Mouse (Mus musculus): ENCODE measurements around the gene Rasgef1b. TPM values are rescaled to one million over a fixed set of nuclear protein-coding genes. Genes with fewer than 3 reads are reported as not detected.

The Rasgef1b gene
- polyA plus RNA-seq, 1 experiment from 2014 or later: 39.7 TPM

DNA sequence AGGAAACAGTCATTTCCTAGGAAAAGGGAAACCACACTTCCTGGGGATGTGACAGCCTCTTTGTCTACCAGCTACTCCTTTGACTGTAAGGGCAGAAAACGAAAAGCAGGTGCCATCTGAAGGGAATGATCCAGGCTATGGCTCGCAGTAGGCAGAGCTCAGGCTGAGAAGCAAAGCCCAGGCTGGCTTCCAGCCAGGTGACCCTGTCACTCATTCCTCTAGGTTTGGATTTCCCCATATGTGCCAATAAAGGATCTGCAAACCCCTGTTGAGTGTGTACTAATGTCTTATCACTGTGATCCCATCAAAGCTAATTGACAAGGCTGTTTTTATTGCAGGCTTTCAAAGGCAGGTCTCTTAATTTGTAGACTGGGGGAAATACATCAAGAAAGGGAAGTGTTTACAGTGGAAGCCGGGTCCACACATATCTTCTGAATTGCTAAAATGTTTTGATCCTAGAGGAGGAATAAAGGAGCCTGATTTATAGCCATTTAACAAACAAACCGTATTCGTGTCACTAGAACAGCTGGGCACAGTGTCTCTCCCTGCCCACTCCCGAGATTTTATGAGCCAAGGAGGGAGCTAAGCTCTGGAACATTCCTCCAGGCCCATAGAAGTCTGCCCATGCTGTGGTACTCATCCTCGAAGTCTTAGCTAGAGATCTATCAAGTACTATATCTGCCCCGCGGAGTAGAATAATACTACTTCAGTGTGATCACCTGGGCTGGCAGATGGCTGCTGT, 449.7 kb downstream of the Rasgef1b start:
- no peaks in the 10 kb centered on the region for H3K9me3 ChIP-seq
- H3K4me2 ChIP-seq (replicated peaks): no peak overlapping the region
- no peaks in the 10 kb centered on the region for H3K27me3 ChIP-seq (replicated peaks)
- no peak overlapping the region for H3K27ac ChIP-seq
- H3K4me1 ChIP-seq: peaks cover 3% of the 10 kb centered on the region
- H3K9ac ChIP-seq: no peak overlapping the region
- no peaks in the 10 kb centered on the region for H3K36me3 ChIP-seq
- no peak overlapping the region for H3K4me3 ChIP-seq
- WGBS: 44% methylated on average over 9 of the region's 9 CpGs
- ATAC-seq (ENCODE audit: low FRiP score, low read depth): no peak; the same call in 1 of the 2 replicates

DNA sequence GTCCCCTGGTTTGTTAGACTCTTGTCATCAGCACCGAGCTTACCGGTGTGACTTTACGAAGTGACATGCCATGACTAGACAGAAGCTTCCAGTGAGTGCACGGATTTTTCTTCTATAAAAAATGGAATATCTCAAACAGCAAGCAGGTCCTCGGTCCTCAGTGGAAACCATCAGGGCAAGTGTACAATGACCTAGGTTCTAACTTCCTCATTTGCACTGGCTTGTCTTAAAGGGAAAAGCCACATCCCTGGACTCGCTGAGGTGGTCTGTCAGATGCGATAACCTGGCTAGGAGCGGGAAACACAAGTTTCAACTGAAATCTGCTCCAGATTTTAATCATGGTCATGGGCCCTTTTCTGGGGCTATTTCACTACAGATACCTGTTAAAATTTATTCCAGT, 450.5 kb downstream of the Rasgef1b start:
- H3K4me1 ChIP-seq: peaks cover 8% of the 10 kb centered on the region
- no peak overlapping the region for H3K4me2 ChIP-seq (replicated peaks)
- H3K4me3 ChIP-seq: no peak overlapping the region
- 95% methylated on average over 8 of the region's 8 CpGs for WGBS
- no peaks in the 10 kb centered on the region for H3K36me3 ChIP-seq
- no peak overlapping the region for H3K27ac ChIP-seq
- no peaks in the 10 kb centered on the region for H3K9me3 ChIP-seq
- H3K27me3 ChIP-seq (replicated peaks): no peaks in the 10 kb centered on the region
- ATAC-seq (ENCODE audit: low FRiP score, low read depth): no peak
- H3K9ac ChIP-seq: no peak overlapping the region

GRCm38 (mm10) chr5:99277536-99277935, 451.3 kb downstream of the Rasgef1b start:
- no peak overlapping the region for H3K4me3 ChIP-seq
- H3K4me2 ChIP-seq (replicated peaks): no peak overlapping the region
- 84% methylated on average over 9 of the region's 9 CpGs for WGBS
- H3K27me3 ChIP-seq (replicated peaks): no peaks in the 10 kb centered on the region
- H3K4me1 ChIP-seq: peaks cover 8% of the 10 kb centered on the region
- H3K36me3 ChIP-seq: no peaks in the 10 kb centered on the region
- H3K27ac ChIP-seq: no peak overlapping the region
- no peaks in the 10 kb centered on the region for H3K9me3 ChIP-seq
- no peak overlapping the region for H3K9ac ChIP-seq
- no peak for ATAC-seq (ENCODE audit: low FRiP score, low read depth)

DNA sequence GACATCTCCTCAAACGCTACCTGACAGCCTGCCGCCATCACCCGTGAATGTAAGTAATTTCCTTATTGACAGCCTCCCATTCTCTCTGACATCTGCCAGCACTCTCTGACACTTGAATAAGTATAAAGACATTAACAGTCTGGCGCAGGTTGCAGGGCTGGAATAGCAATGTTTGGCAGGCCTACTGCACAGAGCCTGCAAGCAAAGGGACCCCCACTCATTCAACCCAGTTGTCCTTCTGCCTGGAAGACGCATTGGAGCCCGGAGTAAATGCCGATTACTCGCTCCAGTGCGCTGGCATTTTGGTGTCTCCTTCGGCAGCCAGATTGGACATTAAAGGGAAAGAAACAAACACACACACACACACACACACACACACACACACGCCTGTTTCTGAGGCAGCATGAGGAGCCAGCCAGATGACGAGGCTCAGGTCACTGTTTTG, 454.7 kb downstream of the Rasgef1b start:
- Histone ChIP-seq H3K27me3 (replicated peaks) (no peaks in the 10 kb centered on the region), H3K4me3 (no peak overlapping the region), H3K27ac (no peak overlapping the region), H3K9me3 (no peaks in the 10 kb centered on the region), H3K4me1 (peaks cover 8% of the 10 kb centered on the region), H3K9ac (no peak overlapping the region), H3K4me2 (replicated peaks) (peak overlapping the region; percentile 7; the same call in 1 of the 2 replicates), H3K36me3 (no peaks in the 10 kb centered on the region)
- peak; percentile 81 for ATAC-seq (ENCODE audit: low FRiP score, low read depth)
- WGBS: 50% methylated on average over 12 of the region's 12 CpGs

DNA sequence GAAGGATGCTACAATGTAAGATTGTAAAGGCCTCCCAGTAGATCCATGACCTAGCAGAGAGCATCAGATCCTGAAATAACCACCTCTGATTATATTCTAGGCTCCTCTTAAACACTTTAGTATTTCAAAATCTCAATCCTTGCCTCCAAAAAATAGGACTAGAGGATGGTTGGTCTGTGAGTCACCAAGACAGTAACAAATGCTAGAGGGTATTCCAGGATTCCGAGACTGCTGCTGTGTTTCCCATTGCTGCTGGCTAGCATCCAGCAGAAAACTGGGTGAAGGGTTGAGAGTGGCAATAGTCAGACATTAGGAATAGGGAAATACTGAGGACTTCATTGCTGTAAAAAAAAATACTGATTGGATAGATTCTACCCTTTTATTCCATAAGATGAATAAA, 457.3 kb downstream of the Rasgef1b start:
- H3K27ac ChIP-seq: no peak overlapping the region
- H3K4me2 ChIP-seq (replicated peaks): no peak overlapping the region
- no peaks in the 10 kb centered on the region for H3K36me3 ChIP-seq
- H3K9ac ChIP-seq: no peak overlapping the region
- peaks cover 8% of the 10 kb centered on the region for H3K4me1 ChIP-seq
- H3K27me3 ChIP-seq (replicated peaks): no peaks in the 10 kb centered on the region
- no peak overlapping the region for H3K4me3 ChIP-seq
- ATAC-seq (ENCODE audit: low FRiP score, low read depth): no peak
- 92% methylated on average over 1 of the region's 1 CpGs for WGBS
- H3K9me3 ChIP-seq: no peaks in the 10 kb centered on the region

GRCm38 (mm10) chr5:99269131-99269530, 459.7 kb downstream of the Rasgef1b start:
- WGBS: 91% methylated on average over 2 of the region's 2 CpGs
- no peak for ATAC-seq (ENCODE audit: low FRiP score, low read depth)
- H3K36me3 ChIP-seq: no peaks in the 10 kb centered on the region

DNA sequence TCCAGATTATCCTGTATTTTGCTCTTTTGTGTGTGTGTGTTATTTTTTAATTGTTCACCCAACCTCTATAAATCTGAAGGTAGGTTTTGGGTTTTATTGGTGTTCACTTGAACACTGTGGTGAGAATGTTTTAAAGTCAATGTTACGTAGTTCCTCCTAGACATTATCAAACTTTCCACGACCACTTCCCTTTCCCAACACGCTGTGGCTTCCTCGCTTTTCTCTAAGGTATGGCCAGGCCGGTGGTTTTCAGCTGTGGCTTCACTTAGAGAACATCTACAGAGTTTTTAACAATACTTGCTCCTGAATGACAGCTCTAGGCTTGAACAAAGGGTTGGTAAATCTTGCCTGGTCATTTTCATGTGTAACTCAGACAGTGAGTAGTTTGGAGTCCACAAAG, 461.5 kb downstream of the Rasgef1b start:
- 88% methylated on average over 5 of the region's 5 CpGs for WGBS
- H3K27ac ChIP-seq: no peak overlapping the region

More at GRCm38 (mm10) chr5:99269131-99269530, 459.7 kb downstream of the Rasgef1b start:
- Histone ChIP-seq H3K9me3 (no peaks in the 10 kb centered on the region), H3K9ac (no peak overlapping the region), H3K4me1 (peaks cover 5% of the 10 kb centered on the region), H3K27me3 (replicated peaks) (no peaks in the 10 kb centered on the region), H3K4me3 (no peak overlapping the region), H3K4me2 (replicated peaks) (no peak overlapping the region), H3K27ac (no peak overlapping the region)

DNA sequence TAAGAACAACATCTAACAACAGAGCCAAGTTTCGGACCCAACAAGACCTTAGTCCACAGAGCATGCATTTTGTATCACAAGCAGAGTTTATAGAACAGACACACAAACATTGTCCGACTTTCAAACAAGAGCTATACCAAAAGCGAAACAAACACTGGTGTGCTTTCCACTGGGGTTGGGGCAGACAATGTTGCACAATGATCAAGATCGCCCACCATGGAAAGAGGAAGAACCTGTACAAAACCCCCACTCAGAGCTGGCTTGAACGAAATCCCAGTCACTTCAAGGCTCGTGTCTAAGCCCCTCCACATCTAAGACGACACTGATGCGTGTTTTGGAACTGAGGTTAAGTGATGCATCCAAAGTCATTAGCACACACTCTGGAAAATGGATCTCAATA, 462.6 kb downstream of the Rasgef1b start:
- Histone ChIP-seq H3K36me3 (no peaks in the 10 kb centered on the region), H3K4me2 (replicated peaks) (no peak overlapping the region), H3K4me1 (no peaks in the 10 kb centered on the region), H3K9me3 (no peaks in the 10 kb centered on the region), H3K27me3 (replicated peaks) (no peaks in the 10 kb centered on the region), H3K4me3 (no peak overlapping the region), H3K9ac (no peak overlapping the region), H3K27ac (no peak overlapping the region)
- ATAC-seq (ENCODE audit: low FRiP score, low read depth): no peak
- WGBS: 87% methylated on average over 8 of the region's 8 CpGs

More for the DNA sequence above, 461.5 kb downstream of the Rasgef1b start:
- Histone ChIP-seq H3K4me3 (no peak overlapping the region), H3K36me3 (no peaks in the 10 kb centered on the region), H3K4me1 (no peaks in the 10 kb centered on the region), H3K27me3 (replicated peaks) (no peaks in the 10 kb centered on the region), H3K4me2 (replicated peaks) (no peak overlapping the region), H3K9me3 (no peaks in the 10 kb centered on the region), H3K9ac (no peak overlapping the region)
- ATAC-seq (ENCODE audit: low FRiP score, low read depth): no peak

GRCm38 (mm10) chr5:99262197-99262920, 466.5 kb downstream of the Rasgef1b start:
- 85% methylated on average over 6 of the region's 6 CpGs for WGBS
- Histone ChIP-seq H3K9ac (no peak overlapping the region), H3K4me3 (no peak overlapping the region), H3K27ac (no peak overlapping the region), H3K27me3 (replicated peaks) (no peaks in the 10 kb centered on the region), H3K4me1 (no peaks in the 10 kb centered on the region), H3K4me2 (replicated peaks) (no peak overlapping the region), H3K9me3 (no peaks in the 10 kb centered on the region), H3K36me3 (no peaks in the 10 kb centered on the region)
- no peak for ATAC-seq (ENCODE audit: low FRiP score, low read depth)

- Histone ChIP-seq H3K9ac (no peak overlapping the region), H3K36me3 (no peaks in the 10 kb centered on the region), H3K9me3 (no peaks in the 10 kb centered on the region), H3K4me2 (replicated peaks) (no peak overlapping the region), H3K27me3 (replicated peaks) (no peaks in the 10 kb centered on the region), H3K4me3 (no peak overlapping the region), H3K4me1 (no peaks in the 10 kb centered on the region), H3K27ac (no peak overlapping the region)
- no peak for ATAC-seq (ENCODE audit: low FRiP score, low read depth)
- WGBS: 84% methylated on average over 4 of the region's 4 CpGs
Observed at GRCm38 (mm10) chr5:99261121-99261724, 467.6 kb downstream of the Rasgef1b start.

DNA sequence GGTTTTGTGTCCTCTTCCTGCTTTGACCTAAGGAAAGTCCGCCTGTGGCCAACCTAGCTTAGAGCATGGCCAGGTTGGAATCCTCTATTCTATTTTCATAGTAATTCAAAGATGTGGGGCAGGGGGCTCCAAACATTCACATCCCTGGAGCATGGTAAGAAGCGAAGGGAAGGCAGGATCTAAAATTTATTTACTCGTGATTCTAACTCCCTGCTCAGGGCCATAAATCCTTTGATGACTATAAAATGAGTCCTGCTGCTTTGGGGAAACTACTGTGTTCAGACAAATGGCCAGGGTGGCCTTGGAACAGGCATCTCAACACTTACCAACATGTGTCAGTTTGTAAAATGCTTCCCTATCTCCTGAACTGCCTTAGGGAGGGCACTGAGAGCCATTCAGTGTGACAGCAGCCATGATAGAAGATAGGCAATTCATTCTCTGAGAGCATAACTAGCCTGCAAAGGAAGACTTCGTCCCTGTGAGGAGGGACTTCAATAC, 470.8 kb downstream of the Rasgef1b start:
- Histone ChIP-seq H3K36me3 (no peaks in the 10 kb centered on the region), H3K9me3 (no peaks in the 10 kb centered on the region), H3K9ac (no peak overlapping the region), H3K27me3 (replicated peaks) (0 out of 2 replicates have a peak, but pooled peaks cover 3% of the 10 kb centered on the region), H3K27ac (no peak overlapping the region), H3K4me2 (replicated peaks) (no peak overlapping the region), H3K4me1 (no peaks in the 10 kb centered on the region), H3K4me3 (no peak overlapping the region)
- no peak for ATAC-seq (ENCODE audit: low FRiP score, low read depth)
- 59% methylated on average over 4 of the region's 4 CpGs for WGBS

Measured in neural tube, embryonic 12.5 days (tissue).